Mouse (Mus musculus): ENCODE measurements around the gene Actl11. TPM values are rescaled to one million over a fixed set of nuclear protein-coding genes. Genes with fewer than 3 reads are reported as not detected.
A peak's percentile ranks its signal among the peaks of the same experiment; 100 is the strongest.

Actl11 gene
- polyA plus RNA-seq, 1 experiment from 2014 or later, result not detected

GRCm38 (mm10) chr9:107901627-107901914 is 26.7 kb upstream of the Actl11 start:
- H3K4me3 ChIP-seq (ENCODE audit: low read depth, low read length), result no peak overlapping the region
- WGBS (ENCODE audit: insufficient replicate concordance), result 41% methylated on average over 17 of the region's 17 CpGs

GRCm38 (mm10) chr9:107904726-107905125 is 23.5 kb upstream of the Actl11 start:
- H3K9ac ChIP-seq (ENCODE audit: low read depth, low read length), result no peak overlapping the region
- H3K4me1 ChIP-seq (ENCODE audit: control insufficient read depth, low read depth, low read length), result peaks cover 20% of the 10 kb centered on the region
- ATAC-seq (ENCODE audit: low read depth), result no peak
- H3K27ac ChIP-seq (ENCODE audit: low read length), result no peak overlapping the region
- H3K4me3 ChIP-seq (ENCODE audit: low read depth, low read length), result no peak overlapping the region
- peaks cover 7% of the 10 kb centered on the region; the same call in 1 of the 2 replicates for H3K27me3 ChIP-seq (ENCODE audit: control insufficient read depth, insufficient read depth, low read depth, low read length)
- no peaks in the 10 kb centered on the region for H3K36me3 ChIP-seq (ENCODE audit: control insufficient read depth, insufficient read depth)
- WGBS (ENCODE audit: insufficient replicate concordance), result 6% methylated on average over 4 of the region's 4 CpGs
- no peak overlapping the region for H3K4me2 ChIP-seq (ENCODE audit: low read depth, low read length)
- H3K9me3 ChIP-seq (replicated peaks; ENCODE audit: control insufficient read depth, low read length), result no peaks in the 10 kb centered on the region

More at GRCm38 (mm10) chr9:107901627-107901914, 26.7 kb upstream of the Actl11 start:
- no peaks in the 10 kb centered on the region for H3K9me3 ChIP-seq (replicated peaks; ENCODE audit: control insufficient read depth, low read length)
- peaks cover 5% of the 10 kb centered on the region for H3K4me1 ChIP-seq (ENCODE audit: control insufficient read depth, low read depth, low read length)
- peak overlapping the region; percentile 53 for H3K4me2 ChIP-seq (ENCODE audit: low read depth, low read length)
- H3K9ac ChIP-seq (ENCODE audit: low read depth, low read length), result no peak overlapping the region
- H3K36me3 ChIP-seq (ENCODE audit: control insufficient read depth, insufficient read depth), result no peaks in the 10 kb centered on the region
- H3K27me3 ChIP-seq (ENCODE audit: control insufficient read depth, insufficient read depth, low read depth, low read length), result peaks cover 7% of the 10 kb centered on the region; the same call in 1 of the 2 replicates
- no peak overlapping the region for H3K27ac ChIP-seq (ENCODE audit: low read length)
- ATAC-seq (ENCODE audit: low read depth), result no peak

- H3K4me3 ChIP-seq (ENCODE audit: low read depth, low read length), result peak within 1 kb of the TSS; percentile 44
- no peaks in the 10 kb centered on the region for H3K9me3 ChIP-seq (replicated peaks; ENCODE audit: control insufficient read depth, low read length)
- H3K4me1 ChIP-seq (ENCODE audit: control insufficient read depth, low read depth, low read length), result peaks cover 20% of the 10 kb centered on the region
- no peaks in the 10 kb centered on the region for H3K27me3 ChIP-seq (ENCODE audit: control insufficient read depth, insufficient read depth, low read depth, low read length)
- peak within 1 kb of the TSS; percentile 40; the same call in 1 of the 2 replicates for H3K9ac ChIP-seq (ENCODE audit: low read depth, low read length)
- WGBS (ENCODE audit: insufficient replicate concordance), result 27% methylated on average over 19 of the region's 19 CpGs
- peak within 1 kb of the TSS; percentile 24; the same call in 1 of the 2 replicates for H3K27ac ChIP-seq (ENCODE audit: low read length)
- peak within 1 kb of the TSS; percentile 62 for H3K4me2 ChIP-seq (ENCODE audit: low read depth, low read length)
- ATAC-seq (ENCODE audit: low read depth), result peak; percentile 77
- no peaks in the 10 kb centered on the region for H3K36me3 ChIP-seq (ENCODE audit: control insufficient read depth, insufficient read depth)
Observed at GRCm38 (mm10) chr9:107906252-107906966, 21.9 kb upstream of the Actl11 start, which contains the start of gene Mst1r. Mst1r (plus strand) TSS chr9:107906873.

DNA sequence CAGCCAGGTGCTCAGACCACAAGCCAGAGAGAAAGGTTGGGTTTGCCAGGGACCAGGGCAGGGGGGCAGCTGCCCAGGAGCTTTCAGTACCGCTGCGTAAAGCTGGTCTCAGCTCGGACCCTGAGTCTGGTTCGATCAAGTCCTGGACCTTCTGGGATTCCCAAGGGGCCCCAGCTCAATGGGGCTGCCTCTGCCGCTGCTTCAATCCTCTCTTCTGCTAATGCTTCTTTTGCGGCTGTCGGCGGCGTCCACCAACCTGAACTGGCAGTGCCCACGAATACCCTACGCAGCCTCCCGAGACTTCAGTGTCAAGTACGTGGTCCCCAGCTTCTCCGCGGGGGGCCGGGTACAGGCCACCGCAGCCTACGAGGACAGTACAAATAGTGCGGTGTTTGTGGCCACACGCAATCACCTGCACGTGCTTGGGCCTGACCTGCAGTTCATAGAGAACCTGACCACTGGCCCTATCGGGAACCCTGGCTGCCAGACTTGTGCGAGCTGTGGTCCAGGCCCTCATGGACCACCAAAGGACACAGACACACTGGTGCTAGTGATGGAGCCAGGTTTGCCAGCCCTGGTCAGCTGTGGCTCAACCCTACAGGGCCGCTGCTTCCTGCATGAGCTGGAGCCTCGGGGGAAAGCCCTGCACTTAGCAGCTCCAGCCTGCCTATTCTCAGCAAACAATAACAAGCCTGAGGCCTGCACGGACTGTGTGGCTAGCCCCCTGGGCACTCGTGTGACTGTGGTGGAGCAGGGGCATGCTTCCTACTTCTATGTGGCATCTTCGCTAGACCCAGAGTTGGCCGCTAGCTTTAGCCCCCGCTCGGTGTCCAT is 21.1 kb upstream of the Actl11 start:
- Histone ChIP-seq H3K27me3 (ENCODE audit: control insufficient read depth, insufficient read depth, low read depth, low read length) (no peaks in the 10 kb centered on the region), H3K4me3 (ENCODE audit: low read depth, low read length) (peak overlapping the region; percentile 44), H3K36me3 (ENCODE audit: control insufficient read depth, insufficient read depth) (no peaks in the 10 kb centered on the region), H3K9ac (ENCODE audit: low read depth, low read length) (peak overlapping the region; percentile 40; the same call in 1 of the 2 replicates), H3K27ac (ENCODE audit: low read length) (peak overlapping the region; percentile 24; the same call in 1 of the 2 replicates), H3K4me1 (ENCODE audit: control insufficient read depth, low read depth, low read length) (peaks cover 20% of the 10 kb centered on the region), H3K9me3 (replicated peaks; ENCODE audit: control insufficient read depth, low read length) (no peaks in the 10 kb centered on the region), H3K4me2 (ENCODE audit: low read depth, low read length) (peak overlapping the region; percentile 62)
- peak; percentile 37; the same call in 1 of the 2 replicates for ATAC-seq (ENCODE audit: low read depth)
- WGBS (ENCODE audit: insufficient replicate concordance), result 57% methylated on average over 31 of the region's 31 CpGs

GRCm38 (mm10) chr9:107907801-107908120 is 20.5 kb upstream of the Actl11 start:
- no peak overlapping the region for H3K4me3 ChIP-seq (ENCODE audit: low read depth, low read length)
- H3K4me1 ChIP-seq (ENCODE audit: control insufficient read depth, low read depth, low read length), result peaks cover 20% of the 10 kb centered on the region
- H3K27ac ChIP-seq (ENCODE audit: low read length), result no peak overlapping the region
- no peaks in the 10 kb centered on the region for H3K27me3 ChIP-seq (ENCODE audit: control insufficient read depth, insufficient read depth, low read depth, low read length)
- WGBS (ENCODE audit: insufficient replicate concordance), result 82% methylated on average over 14 of the region's 14 CpGs
- ATAC-seq (ENCODE audit: low read depth), result no peak
- no peaks in the 10 kb centered on the region for H3K9me3 ChIP-seq (replicated peaks; ENCODE audit: control insufficient read depth, low read length)
- no peak overlapping the region for H3K9ac ChIP-seq (ENCODE audit: low read depth, low read length)
- H3K4me2 ChIP-seq (ENCODE audit: low read depth, low read length), result no peak overlapping the region
- no peaks in the 10 kb centered on the region for H3K36me3 ChIP-seq (ENCODE audit: control insufficient read depth, insufficient read depth)

GRCm38 (mm10) chr9:107908410-107909158 is 19.7 kb upstream of the Actl11 start:
- no peaks in the 10 kb centered on the region for H3K9me3 ChIP-seq (replicated peaks; ENCODE audit: control insufficient read depth, low read length)
- no peaks in the 10 kb centered on the region for H3K36me3 ChIP-seq (ENCODE audit: control insufficient read depth, insufficient read depth)
- ATAC-seq (ENCODE audit: low read depth), result no peak
- no peak overlapping the region for H3K4me3 ChIP-seq (ENCODE audit: low read depth, low read length)
- no peak overlapping the region for H3K9ac ChIP-seq (ENCODE audit: low read depth, low read length)
- 27% methylated on average over 18 of the region's 18 CpGs for WGBS (ENCODE audit: insufficient replicate concordance)
- H3K27me3 ChIP-seq (ENCODE audit: control insufficient read depth, insufficient read depth, low read depth, low read length), result no peaks in the 10 kb centered on the region
- H3K4me2 ChIP-seq (ENCODE audit: low read depth, low read length), result peak overlapping the region; percentile 3; the same call in 1 of the 2 replicates
- no peak overlapping the region for H3K27ac ChIP-seq (ENCODE audit: low read length)
- H3K4me1 ChIP-seq (ENCODE audit: control insufficient read depth, low read depth, low read length), result peaks cover 20% of the 10 kb centered on the region

- Histone ChIP-seq H3K9me3 (replicated peaks; ENCODE audit: control insufficient read depth, low read length) (no peaks in the 10 kb centered on the region), H3K27me3 (ENCODE audit: control insufficient read depth, insufficient read depth, low read depth, low read length) (no peaks in the 10 kb centered on the region), H3K9ac (ENCODE audit: low read depth, low read length) (no peak overlapping the region), H3K4me1 (ENCODE audit: control insufficient read depth, low read depth, low read length) (peaks cover 20% of the 10 kb centered on the region), H3K4me3 (ENCODE audit: low read depth, low read length) (no peak overlapping the region), H3K27ac (ENCODE audit: low read length) (no peak overlapping the region), H3K4me2 (ENCODE audit: low read depth, low read length) (no peak overlapping the region), H3K36me3 (ENCODE audit: control insufficient read depth, insufficient read depth) (no peaks in the 10 kb centered on the region)
- no peak for ATAC-seq (ENCODE audit: low read depth)
- WGBS (ENCODE audit: insufficient replicate concordance), result 72% methylated on average over 15 of the region's 15 CpGs
Observed at GRCm38 (mm10) chr9:107910025-107910769, 18.1 kb upstream of the Actl11 start.

- Histone ChIP-seq H3K9ac (ENCODE audit: low read depth, low read length) (no peak overlapping the region), H3K27me3 (ENCODE audit: control insufficient read depth, insufficient read depth, low read depth, low read length) (no peaks in the 10 kb centered on the region), H3K27ac (ENCODE audit: low read length) (no peak overlapping the region), H3K4me2 (ENCODE audit: low read depth, low read length) (no peak overlapping the region), H3K9me3 (replicated peaks; ENCODE audit: control insufficient read depth, low read length) (no peaks in the 10 kb centered on the region), H3K4me3 (ENCODE audit: low read depth, low read length) (no peak overlapping the region), H3K4me1 (ENCODE audit: control insufficient read depth, low read depth, low read length) (no peaks in the 10 kb centered on the region), H3K36me3 (ENCODE audit: control insufficient read depth, insufficient read depth) (no peaks in the 10 kb centered on the region)
- 60% methylated on average over 16 of the region's 16 CpGs for WGBS (ENCODE audit: insufficient replicate concordance)
- ATAC-seq (ENCODE audit: low read depth), result no peak
Observed at GRCm38 (mm10) chr9:107914764-107915420, 13.4 kb upstream of the Actl11 start.
